Mouse (Mus musculus): ENCODE data around the gene Ccdc58. TPM values are rescaled to one million over a fixed set of nuclear protein-coding genes. Genes with fewer than 3 reads are reported as not detected.
"Not testable (repeated sequence)": the region's sequence is repeated elsewhere in the genome, so short reads cannot be mapped to it uniquely, and the experiment has no call there.

The Ccdc58 gene
- total RNA-seq, 2 experiments from 2014 or later = 18.6 to 21.3 TPM

GRCm38 (mm10) chr16:36069819-36070575 lies 1.5 kb upstream of the Ccdc58 start:
- no peak for DNase-seq (ENCODE audit: low spot score in 2 of 2)
- intact Hi-C loops (cut with DNase I) = loop anchor here (2.0 to 10.0 kb wide), 2 partner anchors 29 to 945 kb away; partner anchors contain the start of genes Polq and Wdr5b

DNA sequence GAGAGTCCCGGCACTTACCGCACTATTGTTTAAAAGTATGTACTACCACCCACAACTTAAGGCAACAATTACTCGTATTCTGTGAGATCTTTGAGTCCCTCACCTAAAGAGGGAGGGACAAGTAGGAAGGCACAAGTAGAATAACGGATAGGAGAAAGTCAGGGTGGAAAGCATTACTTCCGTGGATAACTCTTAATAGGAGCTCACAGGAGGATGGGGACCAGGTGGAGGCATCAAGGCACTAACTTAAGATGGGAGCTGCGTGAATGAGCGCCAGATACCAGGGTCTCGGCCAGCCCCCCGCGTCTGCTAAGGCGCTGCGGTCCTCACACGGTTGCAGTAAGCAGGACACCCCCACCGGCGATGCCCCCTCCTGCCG lies 425 bp upstream of the Ccdc58 start:
- intact Hi-C loops (cut with DNase I) = loop anchor here (2.0 to 10.0 kb wide), 2 partner anchors 30 to 944 kb away; partner anchors contain the start of genes Polq and Wdr5b
- no peak for DNase-seq (ENCODE audit: low spot score in 2 of 2)

DNA sequence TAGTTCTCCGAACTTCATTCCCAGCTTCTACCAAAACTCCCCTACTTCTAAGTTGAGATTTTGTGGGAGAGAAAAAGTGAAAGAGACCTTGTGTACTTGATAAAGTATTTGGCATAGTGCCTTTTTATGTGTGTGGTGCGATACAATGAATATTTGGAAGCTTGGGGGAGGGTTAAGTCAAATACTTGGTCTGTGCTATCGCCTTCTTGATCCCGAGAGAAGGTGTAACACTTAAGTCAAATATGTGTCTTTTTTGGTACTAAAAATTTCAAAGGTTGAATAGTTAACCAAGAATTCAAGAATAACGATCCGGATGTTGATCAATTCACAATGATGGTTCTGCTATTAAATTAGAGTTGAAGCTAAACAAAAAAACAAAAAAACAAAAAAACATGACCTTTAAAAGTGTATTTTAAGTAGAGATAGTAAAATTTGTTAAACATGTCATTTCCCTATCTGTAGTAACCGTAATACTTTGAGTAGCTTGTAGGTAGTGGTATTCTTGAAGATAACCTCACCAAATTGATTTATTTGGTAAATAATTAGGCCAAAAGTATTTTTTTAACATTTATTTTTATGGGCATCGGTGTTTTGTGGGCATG lies 1.0 kb downstream of the Ccdc58 start:
- no peak for DNase-seq (ENCODE audit: low spot score in 2 of 2)
- intact Hi-C loops (cut with DNase I) = loop anchor here (10.0 kb wide), 1 partner anchor 942 kb away; the partner anchor contains the start of gene Polq

- intact Hi-C loops (cut with DNase I) = loop anchor here (10.0 kb wide), 1 partner anchor 940 kb away; the partner anchor contains the start of gene Polq
- DNase-seq (ENCODE audit: low spot score in 2 of 2) = no peak
Observed at GRCm38 (mm10) chr16:36074772-36075171, 3.3 kb downstream of the Ccdc58 start.

DNA sequence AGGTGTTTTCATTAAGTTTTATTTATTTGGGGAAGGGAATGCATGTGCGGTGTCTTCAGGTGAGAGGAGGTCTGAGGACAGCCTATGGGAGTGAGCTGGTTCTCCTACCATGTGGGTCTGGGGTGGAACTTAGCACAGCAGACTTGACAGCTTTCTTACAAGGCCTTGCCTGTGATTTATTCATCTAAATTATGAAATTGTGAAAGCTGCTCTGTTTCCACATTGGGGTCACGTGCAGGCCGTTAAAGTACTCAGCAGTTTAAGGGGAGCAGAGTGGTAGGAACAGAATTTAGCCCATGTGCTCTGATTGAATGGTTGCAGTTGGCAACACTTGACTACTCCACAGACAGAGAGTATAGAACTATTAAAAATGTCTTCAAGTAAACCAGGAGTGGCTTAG lies 8.4 kb downstream of the Ccdc58 start:
- intact Hi-C loops (cut with DNase I) = loop anchor here (10.0 kb wide), 1 partner anchor 935 kb away; the partner anchor contains the start of gene Polq
- DNase-seq (ENCODE audit: low spot score in 2 of 2) = no peak

DNA sequence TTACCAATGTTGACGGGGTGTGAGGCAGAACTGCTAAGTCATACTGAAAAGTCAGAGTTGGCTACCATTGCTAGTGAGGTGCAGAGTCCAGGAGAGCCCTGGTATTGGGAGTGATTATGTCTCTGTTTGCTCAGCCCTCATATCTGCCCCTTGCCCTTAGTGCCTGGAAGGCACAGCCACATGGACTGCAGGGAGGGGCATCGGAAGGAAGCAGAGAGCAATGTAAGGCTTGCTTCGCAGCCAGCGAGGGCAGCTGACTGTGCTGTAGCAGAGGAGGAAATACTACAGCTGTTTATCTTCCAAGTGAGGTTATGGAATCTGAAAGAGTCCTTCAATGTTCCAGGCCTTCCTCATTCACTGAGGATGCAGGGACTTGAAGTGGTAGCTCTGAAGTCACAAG lies 16.4 kb downstream of the Ccdc58 start:
- intact Hi-C loops (cut with DNase I) = no loop called here

GRCm38 (mm10) chr16:36089065-36089464 lies 17.6 kb downstream of the Ccdc58 start:
- DNase-seq (ENCODE audit: low spot score in 2 of 2) = no peak
- intact Hi-C loops (cut with DNase I) = no loop called here

More for the DNA sequence above, 16.4 kb downstream of the Ccdc58 start:
- DNase-seq (ENCODE audit: low spot score in 2 of 2) = no peak

DNA sequence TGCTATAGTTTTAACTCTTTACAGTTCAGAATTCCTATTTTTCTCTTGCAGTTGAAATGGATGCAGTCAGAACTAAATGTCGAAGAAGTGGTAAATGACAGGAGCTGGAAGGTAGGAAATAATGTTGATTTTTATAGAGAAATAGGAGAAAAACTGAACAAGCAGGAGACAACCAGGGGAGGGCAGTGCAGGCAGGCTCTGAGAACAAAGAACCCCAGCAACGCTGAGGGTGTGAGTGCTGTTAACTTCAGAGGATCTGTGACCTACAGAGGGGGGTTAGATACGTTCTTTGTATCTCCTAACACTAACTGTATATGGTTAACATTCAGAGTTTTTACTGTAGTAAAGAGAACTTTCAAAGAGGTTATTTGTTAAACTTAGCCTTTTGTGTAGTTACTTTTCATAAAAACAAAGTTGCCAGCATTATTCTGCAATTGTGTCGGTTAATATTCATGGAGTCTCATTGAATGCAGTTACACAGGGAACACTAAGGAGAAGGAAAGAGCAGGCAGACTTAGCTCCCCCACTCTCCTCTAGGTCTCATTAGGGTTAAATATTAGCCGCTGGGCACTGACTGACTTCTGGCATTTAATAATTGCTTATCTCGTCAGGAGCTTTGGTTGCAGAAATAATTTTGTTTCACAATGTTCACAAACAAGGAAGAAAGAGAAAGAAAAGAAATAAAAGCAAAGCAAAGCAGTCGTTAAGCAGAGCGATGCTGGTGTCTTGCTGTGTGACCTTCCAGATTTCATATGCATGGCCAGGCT lies 18.5 kb downstream of the Ccdc58 start:
- DNase-seq (ENCODE audit: low spot score in 2 of 2) = no peak
- intact Hi-C loops (cut with DNase I) = no loop called here

GRCm38 (mm10) chr16:36090785-36091509 lies 19.5 kb downstream of the Ccdc58 start:
- no peak for DNase-seq (ENCODE audit: low spot score in 2 of 2)
- intact Hi-C loops (cut with DNase I) = no loop called here

- intact Hi-C loops (cut with DNase I) = no loop called here
- DNase-seq (ENCODE audit: low spot score in 2 of 2) = no peak
Observed at GRCm38 (mm10) chr16:36094079-36094478, 22.6 kb downstream of the Ccdc58 start.

GRCm38 (mm10) chr16:36097813-36098499 lies 26.5 kb downstream of the Ccdc58 start:
- intact Hi-C loops (cut with DNase I); DNase-seq (ENCODE audit: low spot score in 2 of 2): not testable (repeated sequence)

GRCm38 (mm10) chr16:36101526-36101925 lies 30.0 kb downstream of the Ccdc58 start:
- intact Hi-C loops (cut with DNase I) = no loop called here
- DNase-seq (ENCODE audit: low spot score in 2 of 2) = no peak

DNA sequence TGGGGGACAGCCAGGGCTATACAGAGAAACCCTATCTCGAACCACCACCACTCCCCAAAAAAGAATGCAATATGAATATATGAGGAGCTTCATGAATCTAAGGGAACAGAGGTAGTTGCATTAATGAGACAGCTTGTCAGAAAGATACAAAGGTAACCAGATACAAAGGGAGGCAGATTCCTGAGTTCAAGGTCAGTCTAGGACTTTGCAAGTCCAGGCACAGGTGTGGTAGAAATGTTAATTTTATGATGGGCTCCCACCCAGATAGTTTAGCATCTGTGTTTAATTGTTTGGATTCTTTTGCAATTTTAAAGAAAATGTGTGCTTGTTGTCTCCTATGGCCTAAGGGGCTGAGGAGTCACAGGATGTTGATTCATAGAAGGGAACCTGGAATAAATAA lies 30.7 kb downstream of the Ccdc58 start:
- intact Hi-C loops (cut with DNase I) = no loop called here
- DNase-seq (ENCODE audit: low spot score in 2 of 2) = no peak

DNA sequence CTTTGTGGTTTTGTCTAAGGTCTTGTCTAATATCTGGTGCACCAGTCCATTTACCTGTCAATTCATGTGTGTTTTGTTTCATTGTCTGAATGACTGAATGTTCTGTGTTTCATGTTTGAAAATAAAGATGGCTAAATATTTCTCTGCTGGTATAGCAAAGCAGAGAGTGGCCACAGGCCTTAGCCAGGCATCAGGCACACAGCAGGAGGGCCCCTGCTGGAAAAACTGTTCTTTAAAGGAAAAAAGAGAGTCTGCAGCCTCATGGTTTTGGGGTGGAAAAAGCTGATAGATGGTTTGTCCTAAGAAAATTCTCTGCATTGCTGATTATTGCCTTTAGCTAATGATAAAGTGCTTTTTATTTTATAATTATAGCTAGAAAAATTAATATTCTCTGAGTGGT lies 40.0 kb downstream of the Ccdc58 start:
- DNase-seq (ENCODE audit: low spot score in 2 of 2); intact Hi-C loops (cut with DNase I): not testable (repeated sequence)

- DNase-seq (ENCODE audit: low spot score in 2 of 2); intact Hi-C loops (cut with DNase I): not testable (repeated sequence)
Observed at GRCm38 (mm10) chr16:36115751-36116150, 44.3 kb downstream of the Ccdc58 start.

DNA sequence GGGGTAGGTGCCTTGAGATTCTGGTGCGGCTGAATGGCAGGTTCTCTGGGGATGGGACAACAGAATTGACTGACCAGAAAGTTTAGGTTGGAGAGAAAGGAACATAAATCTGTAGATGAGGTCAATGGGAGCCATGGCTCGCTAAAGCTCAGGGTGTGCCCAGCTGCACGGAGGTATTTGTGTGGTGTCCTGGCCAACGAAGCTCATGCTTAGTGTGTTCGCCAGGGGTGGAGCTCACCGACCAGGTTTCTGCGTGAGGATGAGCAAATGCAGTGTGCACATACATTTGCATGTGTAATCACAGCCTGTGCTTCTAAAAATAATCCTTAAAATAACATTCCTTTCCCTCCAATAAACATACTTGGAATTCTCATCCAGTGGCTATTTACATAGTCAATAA lies 56.6 kb downstream of the Ccdc58 start:
- intact Hi-C loops (cut with DNase I) = no loop called here

GRCm38 (mm10) chr16:36131141-36131540 lies 59.7 kb downstream of the Ccdc58 start, which contains the start of gene Csta1:
Gene Csta1, minus strand, starts transcription at chr16:36131241.
- intact Hi-C loops (cut with DNase I) = no loop called here

More for the DNA sequence above, 56.6 kb downstream of the Ccdc58 start:
- DNase-seq (ENCODE audit: low spot score in 2 of 2) = no peak

GRCm38 (mm10) chr16:36138201-36138600 lies 66.7 kb downstream of the Ccdc58 start:
- no peak for DNase-seq (ENCODE audit: low spot score in 2 of 2)
- intact Hi-C loops (cut with DNase I) = no loop called here

More at GRCm38 (mm10) chr16:36131141-36131540, 59.7 kb downstream of the Ccdc58 start, which contains the start of gene Csta1:
- no peak for DNase-seq (ENCODE audit: low spot score in 2 of 2)
